Mouse (Mus musculus) neural tube, embryonic 15.5 days (tissue): Measurements from ENCODE around the gene Gm7029. TPM values are rescaled to one million over a fixed set of nuclear protein-coding genes. Genes with fewer than 3 reads are reported as not detected.
"Not testable (repeated sequence)": the region's sequence is repeated elsewhere in the genome, so short reads cannot be mapped to it uniquely, and the experiment has no call there.

Experiments used
- ATAC-seq: fragments of 200-750 bp; cut with Nextera tagmentation; 2 replicates; pipeline ENCODE4 v1.8.0; 2017; ENCODE audit warnings: mild to moderate bottlenecking, moderate TSS enrichment, moderate library complexity; ENCODE audit not compliant: low FRiP score
- H3K27ac ChIP-seq: fragments of 300-500 bp; sonication (generic); replicated peaks from 2 replicates; pipeline ENCODE4 v1.5.1; 2015; ENCODE audit warnings: mild to moderate bottlenecking, inconsistent platforms
- H3K27me3 ChIP-seq: fragments of 300-500 bp; sonication (generic); replicated peaks from 2 replicates; pipeline ENCODE4 v1.6.1; 2015; ENCODE audit warnings: inconsistent platforms
- H3K36me3 ChIP-seq: fragments of 300-500 bp; sonication (generic); 2 replicates; pipeline ENCODE4 v1.6.1; 2015; ENCODE audit warnings: inconsistent platforms
- H3K4me1 ChIP-seq: fragments of 300-500 bp; sonication (generic); 2 replicates; pipeline ENCODE4 v1.6.1; 2015; ENCODE audit warnings: inconsistent platforms
- H3K4me2 ChIP-seq: fragments of 300-500 bp; sonication (generic); 2 replicates; pipeline ENCODE4 v1.6.1; 2015; ENCODE audit warnings: inconsistent platforms, mild to moderate bottlenecking, moderate library complexity
- H3K4me3 ChIP-seq: fragments of 300-500 bp; sonication (generic); replicated peaks from 2 replicates; pipeline ENCODE4 v1.5.1; 2015; ENCODE audit warnings: mild to moderate bottlenecking, inconsistent platforms
- H3K9ac ChIP-seq: fragments of 300-500 bp; sonication (generic); replicated peaks from 2 replicates; pipeline ENCODE4 v1.6.1; 2015; ENCODE audit warnings: mild to moderate bottlenecking, inconsistent platforms
- H3K9me3 ChIP-seq: fragments of 300-500 bp; sonication (generic); replicated peaks from 2 replicates; pipeline ENCODE4 v1.6.1; 2016; ENCODE audit warnings: inconsistent platforms
- WGBS: fragments of 180-500 bp; shearing (Covaris S2); methylation state at CpG from one replicate; pipeline ENCODE4 v1.1.7; 2015; ENCODE audit warnings: mixed read lengths; 5-methylcytosine and 5-hydroxymethylcytosine counted together
- polyA plus RNA-seq: library from polyadenylated mRNA; unstranded; fragments of >200 nt; fragmentation: Nextera tagmentation; extraction: Ambion mirVana; gene quantifications from 2 replicates; pipeline ENCODE4 v1.2.1, GENCODE M21; 2015

The Gm7029 gene
- polyA plus RNA-seq, 1 experiment from 2014 or later = not detected

- no peaks in the 10 kb centered on the region for H3K4me1 ChIP-seq
- H3K4me2 ChIP-seq = no peak overlapping the region
- no peaks in the 10 kb centered on the region for H3K9me3 ChIP-seq
- H3K9ac ChIP-seq = no peak overlapping the region
- ATAC-seq = no peak
- H3K27ac ChIP-seq = no peak overlapping the region
- H3K36me3 ChIP-seq = no peaks in the 10 kb centered on the region; the same call in 1 of the 2 replicates
- no peak overlapping the region for H3K4me3 ChIP-seq
- 60% methylated on average over 4 of the region's 4 CpGs for WGBS
- H3K27me3 ChIP-seq = no peaks in the 10 kb centered on the region
Measured at GRCm38 (mm10) chr17:33857816-33858215, 15.8 kb upstream of the Gm7029 start.

- H3K27ac ChIP-seq = no peak overlapping the region
- no peak overlapping the region for H3K9ac ChIP-seq
- H3K36me3 ChIP-seq = no peaks in the 10 kb centered on the region
- no peak overlapping the region for H3K4me3 ChIP-seq
- H3K27me3 ChIP-seq = no peaks in the 10 kb centered on the region
- ATAC-seq = no peak
- H3K9me3 ChIP-seq = no peaks in the 10 kb centered on the region
- H3K4me1 ChIP-seq = no peaks in the 10 kb centered on the region
- whole genome bisulfite sequencing = 48% methylated on average over 9 of the region's 9 CpGs
- H3K4me2 ChIP-seq = no peak overlapping the region
Measured at GRCm38 (mm10) chr17:33865330-33866030, 8.2 kb upstream of the Gm7029 start.

- H3K27ac ChIP-seq = no peak overlapping the region
- 86% methylated on average over 11 of the region's 11 CpGs for WGBS
- H3K4me2 ChIP-seq = no peak overlapping the region
- no peak overlapping the region for H3K9ac ChIP-seq
- no peaks in the 10 kb centered on the region for H3K9me3 ChIP-seq
- ATAC-seq = no peak
- no peaks in the 10 kb centered on the region for H3K36me3 ChIP-seq
- H3K27me3 ChIP-seq = no peaks in the 10 kb centered on the region
- no peaks in the 10 kb centered on the region for H3K4me1 ChIP-seq
- H3K4me3 ChIP-seq = no peak overlapping the region
Measured at GRCm38 (mm10) chr17:33874411-33874810, 774 bp downstream of the Gm7029 start.

- H3K27ac ChIP-seq = not testable (repeated sequence)
- WGBS = 87% methylated on average over 5 of the region's 5 CpGs
Measured at GRCm38 (mm10) chr17:33875797-33876196, 2.2 kb downstream of the Gm7029 start.

GRCm38 (mm10) chr17:33884320-33884719, 10.7 kb downstream of the Gm7029 start:
- not testable (repeated sequence) for H3K4me1 ChIP-seq, H3K4me3 ChIP-seq, H3K27me3 ChIP-seq, H3K9ac ChIP-seq, H3K27ac ChIP-seq, ATAC-seq, H3K36me3 ChIP-seq, H3K9me3 ChIP-seq, H3K4me2 ChIP-seq
- WGBS = 95% methylated on average over 10 of the region's 11 CpGs

More at GRCm38 (mm10) chr17:33875797-33876196, 2.2 kb downstream of the Gm7029 start:
- ATAC-seq, H3K4me3 ChIP-seq, H3K9me3 ChIP-seq, H3K36me3 ChIP-seq, H3K27me3 ChIP-seq, H3K9ac ChIP-seq, H3K4me1 ChIP-seq, H3K4me2 ChIP-seq: not testable (repeated sequence)

- ATAC-seq, H3K9me3 ChIP-seq: not testable (repeated sequence)
Measured at GRCm38 (mm10) chr17:33887802-33888201, 14.2 kb downstream of the Gm7029 start.

GRCm38 (mm10) chr17:33888230-33888629, 14.6 kb downstream of the Gm7029 start:
- H3K4me3 ChIP-seq, H3K9me3 ChIP-seq, H3K27me3 ChIP-seq, H3K27ac ChIP-seq, ATAC-seq, H3K4me2 ChIP-seq, H3K9ac ChIP-seq, H3K36me3 ChIP-seq: not testable (repeated sequence)
- H3K4me1 ChIP-seq = peaks cover 11% of the 10 kb centered on the region

More at GRCm38 (mm10) chr17:33887802-33888201, 14.2 kb downstream of the Gm7029 start:
- H3K36me3 ChIP-seq, H3K9ac ChIP-seq, H3K4me3 ChIP-seq, H3K4me2 ChIP-seq, H3K27me3 ChIP-seq, H3K27ac ChIP-seq: not testable (repeated sequence)
- H3K4me1 ChIP-seq = peaks cover 11% of the 10 kb centered on the region
- 74% methylated on average over 2 of the region's 2 CpGs for WGBS

GRCm38 (mm10) chr17:33889941-33890532, 16.4 kb downstream of the Gm7029 start:
- not testable (repeated sequence) for H3K36me3 ChIP-seq, H3K9me3 ChIP-seq, ATAC-seq, H3K27ac ChIP-seq, H3K27me3 ChIP-seq
- Histone ChIP-seq H3K9ac (peak overlapping the region; percentile 40), H3K4me1 (peaks cover 11% of the 10 kb centered on the region), H3K4me3 (peak overlapping the region; percentile 57), H3K4me2 (peak overlapping the region; percentile 86)
- under 1% methylated on average over 35 of the region's 44 CpGs for WGBS

- no peaks in the 10 kb centered on the region for H3K9me3 ChIP-seq
- H3K27me3 ChIP-seq = no peaks in the 10 kb centered on the region
- peaks cover 11% of the 10 kb centered on the region for H3K4me1 ChIP-seq
- H3K36me3 ChIP-seq = no peaks in the 10 kb centered on the region
- peak within 1 kb of the TSS; percentile 86 for H3K4me2 ChIP-seq
- under 1% methylated on average over 49 of the region's 49 CpGs for WGBS
- ATAC-seq = peak; percentile 100
- H3K27ac ChIP-seq = no peak within 1 kb of the TSS
- peak within 1 kb of the TSS; percentile 40 for H3K9ac ChIP-seq
- H3K4me3 ChIP-seq = peak within 1 kb of the TSS; percentile 57
Measured at GRCm38 (mm10) chr17:33890533-33891059, 17.0 kb downstream of the Gm7029 start, which contains the start of gene Kifc1. Kifc1 (minus strand) TSS chr17:33890661.

GRCm38 (mm10) chr17:33891357-33891756, 17.7 kb downstream of the Gm7029 start:
- Histone ChIP-seq H3K9ac (no peak overlapping the region), H3K4me2 (no peak overlapping the region), H3K9me3 (no peaks in the 10 kb centered on the region), H3K27ac (no peak overlapping the region), H3K4me1 (peaks cover 11% of the 10 kb centered on the region), H3K4me3 (no peak overlapping the region), H3K27me3 (no peaks in the 10 kb centered on the region), H3K36me3 (no peaks in the 10 kb centered on the region)
- 74% methylated on average over 2 of the region's 2 CpGs for WGBS
- no peak for ATAC-seq

GRCm38 (mm10) chr17:33891892-33892291, 18.3 kb downstream of the Gm7029 start:
- not testable (repeated sequence) for ATAC-seq, H3K9me3 ChIP-seq, H3K4me3 ChIP-seq, H3K36me3 ChIP-seq, H3K9ac ChIP-seq, H3K27ac ChIP-seq, H3K27me3 ChIP-seq, H3K4me2 ChIP-seq
- peaks cover 11% of the 10 kb centered on the region for H3K4me1 ChIP-seq
- 77% methylated on average over 6 of the region's 6 CpGs for WGBS

- no peaks in the 10 kb centered on the region for H3K9me3 ChIP-seq
- no peak overlapping the region for H3K4me2 ChIP-seq
- H3K4me3 ChIP-seq = no peak overlapping the region
- whole genome bisulfite sequencing = 26% methylated on average over 7 of the region's 7 CpGs
- peaks cover 11% of the 10 kb centered on the region for H3K4me1 ChIP-seq
- no peaks in the 10 kb centered on the region for H3K36me3 ChIP-seq
- H3K27me3 ChIP-seq = no peaks in the 10 kb centered on the region
- no peak overlapping the region for H3K27ac ChIP-seq
- ATAC-seq = no peak
- H3K9ac ChIP-seq = no peak overlapping the region
Measured at GRCm38 (mm10) chr17:33892429-33892828, 18.8 kb downstream of the Gm7029 start.
